Mouse (Mus musculus): ENCODE measurements around the gene Stk38. TPM values are rescaled to one million over a fixed set of nuclear protein-coding genes. Genes with fewer than 3 reads are reported as not detected.

Gene Stk38
- polyA plus RNA-seq, 1 experiment from 2014 or later = 98.3 TPM

DNA sequence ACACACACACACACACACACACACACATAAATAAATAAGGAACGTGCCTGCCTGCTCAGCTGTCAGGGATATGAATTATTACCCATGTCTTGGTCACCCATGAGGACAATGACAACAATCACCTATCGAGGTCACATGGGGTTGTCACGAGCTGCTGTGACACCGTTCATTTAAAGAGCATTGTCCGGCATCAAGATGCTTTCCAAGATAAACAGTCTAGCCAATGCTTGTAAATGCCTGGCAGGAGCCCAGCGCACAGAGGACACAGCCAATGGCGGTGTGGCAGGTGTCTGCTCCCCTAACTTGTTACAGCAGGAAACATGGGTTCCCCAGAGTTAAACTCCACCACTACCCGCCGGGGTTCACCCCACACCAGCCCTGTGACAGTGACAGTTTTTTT is 79.8 kb downstream of the Stk38 start:
- H3K9ac ChIP-seq = no peak overlapping the region
- 80% methylated on average over 9 of the region's 9 CpGs for WGBS
- H3K27me3 ChIP-seq (replicated peaks) = no peaks in the 10 kb centered on the region
- no peaks in the 10 kb centered on the region for H3K9me3 ChIP-seq
- H3K27ac ChIP-seq = no peak overlapping the region
- H3K36me3 ChIP-seq = no peaks in the 10 kb centered on the region
- H3K4me3 ChIP-seq (replicated peaks) = no peak overlapping the region
- H3K4me2 ChIP-seq = no peak overlapping the region
- no peak for ATAC-seq (ENCODE audit: insufficient read depth, low FRiP score, low read depth)
- H3K4me1 ChIP-seq = peaks cover 10% of the 10 kb centered on the region

DNA sequence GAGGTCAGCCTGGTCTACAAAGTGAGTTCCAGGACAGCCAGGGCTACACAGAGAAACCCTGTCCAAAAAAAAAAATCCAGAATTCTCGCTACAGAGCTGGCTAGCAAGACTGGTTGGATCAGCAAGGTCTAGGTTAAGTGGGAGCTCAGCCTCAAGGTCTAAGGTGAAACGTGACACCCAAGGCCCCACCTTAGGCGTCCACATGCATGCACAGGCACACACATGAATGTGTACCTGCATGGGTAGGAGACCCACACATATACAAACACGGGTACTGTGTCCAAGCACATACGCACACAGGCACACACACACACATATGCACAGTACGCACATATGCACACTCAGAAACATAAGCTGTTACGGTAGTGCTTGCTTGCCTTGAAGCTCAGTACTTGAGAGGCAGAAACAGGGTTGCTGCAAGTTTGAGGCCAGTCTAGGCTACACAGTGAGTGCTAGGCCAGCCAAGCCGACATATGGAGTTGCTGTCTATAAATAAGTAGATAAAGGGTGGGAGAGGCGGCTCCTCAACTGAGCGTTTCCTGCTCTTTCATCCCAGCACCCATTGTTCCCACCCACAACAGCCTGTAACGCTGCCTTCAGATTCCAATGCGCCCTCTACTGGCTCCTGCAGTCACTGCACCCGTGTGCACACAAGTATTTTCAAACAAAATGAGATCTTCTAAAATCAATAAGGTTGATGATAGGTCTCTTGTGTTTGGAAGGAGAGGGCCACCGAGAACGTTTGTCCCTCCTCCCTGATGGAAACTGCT is 80.7 kb downstream of the Stk38 start:
- Histone ChIP-seq H3K4me3 (replicated peaks) (no peak overlapping the region), H3K9me3 (no peaks in the 10 kb centered on the region), H3K4me2 (no peak overlapping the region), H3K4me1 (peaks cover 10% of the 10 kb centered on the region), H3K27me3 (replicated peaks) (no peaks in the 10 kb centered on the region), H3K27ac (no peak overlapping the region), H3K36me3 (no peaks in the 10 kb centered on the region), H3K9ac (no peak overlapping the region)
- WGBS = 45% methylated on average over 15 of the region's 15 CpGs
- no peak for ATAC-seq (ENCODE audit: insufficient read depth, low FRiP score, low read depth)

DNA sequence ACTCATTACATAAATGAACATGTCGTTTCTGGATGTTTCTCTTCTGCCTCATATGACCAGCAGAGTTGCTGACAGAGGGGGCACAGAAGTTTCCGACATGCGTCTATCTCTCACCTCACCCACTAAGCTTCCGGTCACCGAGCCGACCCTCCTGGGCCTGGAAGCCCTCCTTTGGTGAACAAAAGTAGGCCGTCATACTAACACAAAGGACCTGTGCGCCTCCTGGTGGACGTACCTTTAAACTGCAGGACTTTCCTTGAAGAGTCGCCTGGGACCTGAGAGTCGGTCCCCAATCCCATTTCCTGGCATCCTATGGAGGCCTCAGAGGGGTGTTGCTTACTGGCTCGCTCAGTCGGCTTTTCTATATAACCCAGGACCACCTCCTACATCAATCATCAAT is 81.4 kb downstream of the Stk38 start:
- Histone ChIP-seq H3K9ac (no peak overlapping the region), H3K4me2 (0 out of 2 replicates have a peak overlapping the region, but pooled peaks have one; percentile 10), H3K4me1 (peaks cover 10% of the 10 kb centered on the region), H3K9me3 (no peaks in the 10 kb centered on the region), H3K27me3 (replicated peaks) (no peaks in the 10 kb centered on the region), H3K36me3 (no peaks in the 10 kb centered on the region), H3K4me3 (replicated peaks) (no peak overlapping the region), H3K27ac (no peak overlapping the region)
- no peak for ATAC-seq (ENCODE audit: insufficient read depth, low FRiP score, low read depth)
- WGBS = 15% methylated on average over 13 of the region's 13 CpGs

DNA sequence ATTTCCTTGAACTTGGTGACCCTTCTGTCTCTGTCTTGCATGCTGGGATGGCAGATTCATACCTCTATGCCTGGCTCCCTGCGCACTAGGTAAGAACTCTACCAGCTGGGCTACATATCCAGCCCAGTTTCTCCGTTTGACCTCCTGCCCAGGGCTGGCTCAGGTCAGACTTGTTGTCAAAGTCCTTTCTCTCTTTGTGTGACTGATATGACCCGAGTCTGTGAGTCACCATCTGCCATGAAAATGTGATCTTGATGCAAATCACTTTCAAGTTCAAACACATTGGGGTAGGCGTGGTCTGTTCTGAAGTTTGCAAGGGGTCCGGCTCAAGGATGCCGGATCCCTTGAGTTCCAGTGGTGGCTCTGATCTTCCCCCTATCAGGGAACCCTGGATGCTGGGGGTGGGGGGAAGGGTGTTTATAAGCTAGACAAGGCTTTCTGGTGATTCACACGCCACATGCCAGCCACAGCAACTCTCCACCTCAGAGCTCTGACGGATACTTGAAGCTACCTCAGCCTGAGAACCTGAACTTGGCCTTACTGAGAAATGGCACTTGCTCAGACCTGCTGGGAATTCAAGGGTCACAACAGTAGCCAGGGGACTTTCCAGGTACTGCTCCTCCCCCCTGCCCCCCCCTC is 82.7 kb downstream of the Stk38 start:
- H3K4me1 ChIP-seq = peaks cover under 1% of the 10 kb centered on the region
- H3K27me3 ChIP-seq (replicated peaks) = no peaks in the 10 kb centered on the region
- H3K27ac ChIP-seq = no peak overlapping the region
- no peaks in the 10 kb centered on the region for H3K9me3 ChIP-seq
- no peaks in the 10 kb centered on the region for H3K36me3 ChIP-seq
- H3K4me3 ChIP-seq (replicated peaks) = no peak overlapping the region
- H3K4me2 ChIP-seq = no peak overlapping the region
- H3K9ac ChIP-seq = no peak overlapping the region
- no peak for ATAC-seq (ENCODE audit: insufficient read depth, low FRiP score, low read depth)
- 78% methylated on average over 8 of the region's 8 CpGs for WGBS

DNA sequence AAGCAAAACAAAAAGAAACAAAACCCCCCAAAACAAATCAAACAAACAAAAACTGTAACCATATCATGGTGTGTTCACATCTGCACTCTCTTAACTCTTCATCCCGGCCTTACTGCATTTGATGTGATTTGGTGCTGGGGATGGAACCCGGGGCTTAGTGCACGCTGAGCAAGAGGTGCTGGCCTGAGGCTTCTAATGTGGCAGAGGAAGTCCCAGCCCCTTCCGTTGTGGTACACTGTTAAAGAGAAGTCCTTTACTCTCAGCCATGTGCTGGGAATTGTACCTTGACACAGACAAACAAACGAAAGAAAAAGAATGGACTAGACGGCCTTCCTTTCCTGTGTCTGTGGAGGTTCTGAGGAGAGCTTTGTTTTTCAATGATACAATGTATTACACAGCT is 85.7 kb downstream of the Stk38 start:
- Histone ChIP-seq H3K9me3 (no peaks in the 10 kb centered on the region), H3K36me3 (no peaks in the 10 kb centered on the region), H3K27ac (no peak overlapping the region), H3K27me3 (replicated peaks) (no peaks in the 10 kb centered on the region), H3K4me1 (no peaks in the 10 kb centered on the region), H3K4me3 (replicated peaks) (no peak overlapping the region), H3K4me2 (no peak overlapping the region), H3K9ac (no peak overlapping the region)
- no peak for ATAC-seq (ENCODE audit: insufficient read depth, low FRiP score, low read depth)
- WGBS = 52% methylated on average over 6 of the region's 6 CpGs

DNA sequence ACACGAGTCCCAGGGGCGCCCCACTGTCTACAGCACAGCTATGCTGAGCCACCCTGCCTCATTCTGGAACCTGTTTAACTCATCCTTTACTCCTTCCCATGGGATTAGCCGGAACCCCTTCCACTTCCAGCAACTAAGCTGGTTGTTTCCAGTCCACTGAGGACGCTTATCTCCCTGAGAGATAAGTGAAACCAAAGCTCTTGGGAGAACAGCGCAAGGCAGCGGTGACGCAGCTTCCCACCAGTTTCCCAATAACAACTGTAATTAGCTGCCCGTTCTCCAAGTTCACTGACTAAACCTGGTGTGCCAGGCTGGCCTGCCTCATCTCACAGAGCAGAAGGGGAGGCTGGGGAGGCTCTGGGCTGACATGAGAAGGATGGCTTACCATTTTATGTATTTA is 86.7 kb downstream of the Stk38 start:
- Histone ChIP-seq H3K27me3 (replicated peaks) (no peaks in the 10 kb centered on the region), H3K36me3 (no peaks in the 10 kb centered on the region), H3K9me3 (no peaks in the 10 kb centered on the region), H3K27ac (no peak overlapping the region), H3K4me3 (replicated peaks) (no peak overlapping the region), H3K9ac (no peak overlapping the region), H3K4me1 (no peaks in the 10 kb centered on the region), H3K4me2 (no peak overlapping the region)
- ATAC-seq (ENCODE audit: insufficient read depth, low FRiP score, low read depth) = no peak
- 67% methylated on average over 8 of the region's 8 CpGs for WGBS

Other genes with a start within 250 kb of the Stk38 start
- 95.5 and 115 TPM in 2 replicates for gene Mapk13, start 238.7 kb downstream of the Stk38 start, polyA plus RNA-seq (2015; fragmentation: Nextera tagmentation; extraction: Ambion mirVana)
- gene Brpf3, start 206.9 kb downstream of the Stk38 start, polyA plus RNA-seq (2015; fragmentation: Nextera tagmentation; extraction: Ambion mirVana) = 14.5 and 15.1 TPM in 2 replicates
- gene Pnpla1, start 149.6 kb downstream of the Stk38 start, polyA plus RNA-seq (2015; fragmentation: Nextera tagmentation; extraction: Ambion mirVana) = 0.32 and 0.50 TPM in 2 replicates
- gene 4930539E08Rik, start 92.7 kb downstream of the Stk38 start, polyA plus RNA-seq (2015; fragmentation: Nextera tagmentation; extraction: Ambion mirVana) = 0.71 and 0.81 TPM in 2 replicates
- gene Pxt1, start 64.2 kb downstream of the Stk38 start, polyA plus RNA-seq (2015; fragmentation: Nextera tagmentation; extraction: Ambion mirVana) = 0.17 TPM in 1 of 2 replicates, not detected in the other
- gene Kctd20, start 56.0 kb downstream of the Stk38 start, polyA plus RNA-seq (2015; fragmentation: Nextera tagmentation; extraction: Ambion mirVana) = 68.4 and 74.9 TPM in 2 replicates
- 518 and 524 TPM in 2 replicates for gene Srsf3, start 24.6 kb upstream of the Stk38 start, polyA plus RNA-seq (2015; fragmentation: Nextera tagmentation; extraction: Ambion mirVana)
- gene Cdkn1a, start 83.0 kb upstream of the Stk38 start, polyA plus RNA-seq (2015; fragmentation: Nextera tagmentation; extraction: Ambion mirVana) = 89.7 and 102 TPM in 2 replicates
- 1.5 and 2.3 TPM in 2 replicates for gene Rab44, start 106.2 kb upstream of the Stk38 start, polyA plus RNA-seq (2015; fragmentation: Nextera tagmentation; extraction: Ambion mirVana)
- 9.2 and 10.3 TPM in 2 replicates for gene Cpne5, start 230.2 kb upstream of the Stk38 start, polyA plus RNA-seq (2015; fragmentation: Nextera tagmentation; extraction: Ambion mirVana)